Mouse (Mus musculus) forelimb bud, embryonic 11.5 days (tissue): ENCODE measurements at regions not wholly inside any gene's neighbourhood (a gene's known extent, or its start where the extent isn't known, plus 50 kb on each side); places are given as distances from the start of the nearest gene placed in this dataset.

Source experiments
- DNase-seq: peaks from one replicate; pipeline ENCODE4 v3.0.0-alpha.2; 2012; ENCODE audit warnings: low read depth, low spot score

DNA sequence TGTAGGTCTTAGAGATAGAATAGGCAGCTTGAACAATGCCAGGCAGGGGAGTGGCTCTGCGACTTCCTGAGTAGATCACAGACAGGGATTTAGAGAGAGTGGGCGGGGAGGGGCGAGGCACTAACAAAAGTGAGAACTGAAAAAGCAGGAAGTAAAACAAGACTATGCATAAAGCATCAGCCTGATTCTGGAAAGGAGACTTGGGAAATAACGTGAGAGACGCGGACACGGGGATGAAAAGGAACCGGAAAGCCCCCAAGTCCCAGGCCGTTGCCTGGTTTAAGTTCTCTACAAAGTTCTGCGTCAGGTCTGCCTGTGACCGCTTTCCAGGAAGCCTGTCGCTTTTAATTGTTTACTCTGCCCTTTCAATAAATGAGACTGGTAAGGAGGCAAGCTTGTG lies 86.3 kb downstream of the D16Ertd472e start:
- no peak for DNase-seq

DNA sequence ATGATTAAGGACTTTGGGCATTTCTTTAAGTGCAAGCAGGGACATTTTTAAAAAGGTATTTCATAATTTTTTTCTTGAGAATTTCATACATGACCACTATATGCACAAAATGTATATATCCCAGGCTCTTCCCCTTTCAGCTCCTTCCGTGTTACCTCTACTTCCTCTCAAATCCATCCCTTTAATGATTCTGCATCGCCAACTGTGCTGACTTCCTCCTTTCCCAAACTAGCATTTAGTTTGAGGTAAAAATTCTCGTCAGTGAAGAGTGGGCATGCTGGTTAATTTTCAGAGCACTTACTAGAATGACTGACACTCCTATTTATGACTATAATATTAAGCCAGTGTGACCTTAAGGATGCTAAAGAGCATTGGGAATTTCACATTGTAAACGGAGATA lies 86.9 kb downstream of the D16Ertd472e start:
- no peak for DNase-seq

DNA sequence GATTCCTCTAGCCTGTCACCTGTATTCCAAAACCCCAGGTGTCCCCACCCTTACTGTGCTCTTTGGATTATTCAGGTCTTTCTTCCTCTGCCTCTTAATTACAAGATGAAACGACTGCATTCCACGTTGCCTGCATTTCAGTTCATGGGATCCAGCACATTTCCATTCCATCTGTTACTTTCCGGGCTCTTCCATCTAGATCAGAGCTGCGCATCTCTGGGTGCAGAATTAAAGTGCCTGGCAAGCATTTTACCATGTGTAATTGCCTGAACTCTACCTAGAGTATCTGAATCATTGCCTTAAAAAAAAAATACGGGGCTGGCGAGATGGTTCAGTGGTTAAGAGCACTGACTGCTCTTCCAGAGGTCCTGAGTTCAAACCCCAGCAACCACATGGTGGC lies 90.0 kb downstream of the D16Ertd472e start:
- no peak for DNase-seq

DNA sequence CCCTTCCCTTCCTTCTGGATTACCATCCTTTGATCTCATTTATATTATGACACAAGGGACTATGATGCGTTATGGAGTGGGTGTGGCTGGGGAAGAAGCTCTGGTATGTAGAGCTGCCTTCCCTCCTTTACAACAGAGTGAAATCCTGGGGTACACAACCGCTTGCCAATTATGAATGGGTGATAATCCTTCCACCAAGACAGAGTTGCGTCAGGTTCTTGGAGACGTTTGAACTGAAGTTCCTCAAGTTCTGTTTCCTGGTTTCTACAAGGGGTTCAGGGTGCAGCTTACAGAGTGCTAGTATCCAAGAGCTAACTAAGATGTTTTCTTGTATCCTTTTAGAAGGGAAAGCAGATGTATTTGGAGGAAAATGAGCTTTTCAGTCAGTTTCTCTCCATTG lies 92.2 kb downstream of the D16Ertd472e start:
- no peak for DNase-seq

DNA sequence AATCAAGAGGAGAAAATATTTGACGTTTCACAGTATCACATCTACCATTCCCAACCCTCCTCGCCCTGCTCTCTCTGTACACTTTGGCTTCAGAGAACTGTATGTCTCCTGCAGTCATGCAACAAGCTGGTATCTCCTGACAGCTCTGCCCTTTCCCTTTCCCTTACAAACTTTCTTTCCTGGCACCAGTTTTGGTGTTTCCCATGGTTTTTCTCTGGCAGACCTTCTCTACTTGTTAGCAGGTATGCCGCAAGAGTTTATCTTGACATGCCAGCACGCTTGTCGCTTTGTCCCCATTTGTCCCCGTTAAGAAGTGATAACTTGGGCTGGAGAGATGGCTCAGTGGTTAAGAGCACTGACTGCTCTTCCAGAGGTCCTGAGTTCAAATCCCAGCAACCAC lies 94.9 kb downstream of the D16Ertd472e start:
- no peak for DNase-seq

DNA sequence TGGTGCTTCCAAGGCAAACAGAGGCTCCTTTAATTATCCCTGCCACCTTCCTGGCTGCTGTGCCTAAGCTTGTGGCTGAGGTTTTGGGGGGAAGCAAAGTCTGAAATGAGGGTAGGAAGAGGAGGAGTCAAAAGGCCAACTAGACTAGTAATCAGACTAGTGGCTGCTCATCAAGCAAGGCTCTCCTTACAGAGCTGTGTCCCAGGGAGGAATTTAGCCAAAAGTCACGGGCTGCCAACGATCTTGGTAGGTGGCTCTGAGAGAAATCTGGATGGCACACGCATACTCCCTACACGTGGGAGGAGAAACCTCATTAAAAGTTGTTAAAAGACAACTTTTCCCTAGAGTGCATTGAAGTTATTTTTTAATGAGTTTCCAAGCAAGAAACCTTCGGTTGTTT lies 95.4 kb downstream of the D16Ertd472e start:
- no peak for DNase-seq

DNA sequence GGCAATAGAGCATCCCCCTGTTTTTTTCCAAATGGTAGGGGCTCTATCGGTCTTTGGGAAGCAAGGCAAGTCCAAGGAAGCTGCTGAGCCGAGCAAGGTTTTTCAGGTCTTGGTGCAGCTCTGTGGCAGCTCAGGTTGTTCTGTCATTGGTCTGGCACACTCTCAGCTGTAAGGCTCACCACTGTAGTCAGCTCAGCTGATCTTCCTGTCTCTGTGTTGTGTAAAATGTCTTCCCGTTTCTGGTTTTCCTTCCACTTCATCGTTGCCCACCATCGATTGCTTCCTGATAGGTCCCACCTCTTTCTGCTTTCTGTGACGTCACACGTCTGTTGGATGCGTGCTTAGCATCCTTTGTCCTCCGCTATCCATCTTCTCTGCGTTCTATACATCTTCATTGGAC lies 96.2 kb downstream of the D16Ertd472e start:
- no peak for DNase-seq

DNA sequence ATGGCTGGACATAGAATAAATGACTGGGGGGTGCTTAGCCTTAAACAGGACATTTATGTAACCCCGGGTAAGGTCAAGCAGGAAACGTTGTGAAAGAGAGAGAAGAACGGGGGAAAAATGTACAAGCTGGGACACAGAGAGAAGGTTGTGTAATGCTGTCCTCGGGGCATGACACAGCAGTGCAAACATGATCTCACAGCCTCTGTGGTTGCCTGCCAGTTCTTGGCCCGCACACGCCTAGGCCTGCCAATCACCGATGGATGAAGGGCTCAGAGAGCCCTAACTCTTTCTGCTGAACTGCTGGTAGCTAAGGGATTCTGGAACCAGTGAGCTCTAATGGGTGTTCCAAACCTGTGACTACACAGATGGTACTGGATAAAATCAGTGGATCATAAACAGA lies 96.5 kb upstream of the Btg3 start:
- DNase-seq, result no peak

DNA sequence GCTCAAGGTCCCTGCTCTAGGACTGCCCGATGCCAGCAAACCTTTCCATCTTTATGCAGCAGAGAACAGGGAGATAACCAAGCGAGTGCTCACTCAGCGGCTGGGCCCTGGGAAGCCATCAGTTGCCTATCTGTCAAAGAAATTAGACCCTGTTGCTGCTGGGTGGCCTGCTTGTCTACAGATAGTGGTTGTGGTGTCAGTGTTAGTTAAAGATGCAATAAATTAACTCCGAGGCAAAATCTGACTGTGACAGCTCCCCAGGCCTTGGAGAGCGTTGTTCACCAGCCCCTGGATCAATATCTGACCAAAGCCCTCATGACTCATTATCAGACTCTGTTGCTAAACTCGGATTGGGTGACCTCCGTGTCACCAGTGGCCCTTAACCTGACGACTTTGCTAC lies 83.0 kb upstream of the Btg3 start:
- DNase-seq, result no peak

DNA sequence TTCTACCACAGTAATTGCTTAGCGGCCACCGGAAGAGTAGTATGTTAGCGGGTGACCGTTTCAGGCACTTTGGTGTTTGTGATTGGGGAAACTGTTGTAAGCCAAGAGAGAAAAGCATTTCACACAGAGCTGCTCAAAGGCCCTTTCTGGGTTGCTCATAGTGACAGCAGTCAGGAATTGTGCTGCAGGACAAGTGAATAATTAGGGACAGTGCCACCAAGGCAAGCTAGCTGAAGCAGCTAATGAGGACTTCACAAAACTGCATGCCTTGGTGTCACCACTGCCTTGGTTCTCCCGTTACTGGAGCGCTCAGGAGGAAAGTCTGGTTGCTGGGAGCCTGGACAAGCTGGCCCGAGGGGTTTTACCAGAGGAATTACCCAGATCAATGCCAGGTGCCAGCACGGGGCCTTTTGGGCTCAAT lies 80.7 kb upstream of the Btg3 start:
- no peak for DNase-seq

DNA sequence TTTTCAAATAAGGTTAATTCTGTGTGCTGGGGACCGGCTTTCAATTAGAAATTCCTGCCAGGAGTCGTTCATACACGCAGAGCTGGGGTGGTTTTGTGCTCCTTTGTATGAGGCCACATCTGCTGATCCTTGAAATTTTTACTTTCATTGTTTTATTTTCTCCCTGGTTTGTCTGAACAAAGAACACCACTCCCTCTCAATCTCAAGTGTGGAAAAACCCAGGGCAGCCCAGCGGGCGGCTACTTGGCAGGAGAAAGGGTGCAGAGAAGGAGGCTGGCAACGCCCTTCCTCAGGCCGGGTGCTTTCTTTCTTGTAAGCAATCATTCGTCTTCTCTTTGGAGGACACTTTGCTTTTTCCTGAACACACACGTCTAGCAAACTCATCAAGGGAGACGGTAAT lies 79.4 kb upstream of the Btg3 start:
- DNase-seq, result no peak

DNA sequence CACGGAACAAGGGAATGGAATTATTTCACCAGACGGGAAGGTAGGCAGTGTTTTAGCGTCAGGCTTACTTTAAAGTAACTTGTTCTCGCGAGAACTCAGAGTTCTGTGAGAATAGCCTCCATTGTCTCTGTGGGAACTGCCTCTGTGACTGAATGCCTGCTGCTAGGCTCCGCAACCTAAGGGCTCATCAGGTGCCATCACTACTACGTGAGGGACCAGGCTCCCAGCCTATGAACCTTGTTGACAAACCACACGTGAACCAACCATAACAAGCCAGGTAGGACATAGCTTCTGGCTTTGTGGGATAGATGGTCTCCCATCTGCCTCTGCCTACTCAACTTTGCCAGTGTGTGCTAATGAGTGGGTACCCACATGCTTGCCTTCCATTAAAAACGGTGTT lies 77.5 kb upstream of the Btg3 start:
- no peak for DNase-seq

DNA sequence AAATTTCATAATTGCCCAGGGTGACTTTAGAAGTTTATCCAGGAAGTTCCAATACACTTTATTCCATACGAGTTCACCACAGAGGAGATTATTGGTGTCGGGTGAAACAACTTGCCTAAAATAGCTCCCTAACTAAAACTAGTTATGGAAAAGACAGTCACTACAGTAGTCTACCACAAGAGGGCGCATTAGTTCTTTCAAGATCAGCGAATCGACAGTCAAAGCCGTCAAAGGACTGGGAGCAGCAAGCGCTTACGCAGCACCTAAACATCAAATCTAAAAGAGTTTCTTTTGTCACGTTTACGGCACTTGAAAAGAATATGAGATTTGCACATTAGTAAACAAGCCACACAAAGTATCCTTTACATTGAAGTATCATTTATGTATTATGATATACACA lies 75.3 kb upstream of the Btg3 start:
- peak; percentile 74 for DNase-seq

DNA sequence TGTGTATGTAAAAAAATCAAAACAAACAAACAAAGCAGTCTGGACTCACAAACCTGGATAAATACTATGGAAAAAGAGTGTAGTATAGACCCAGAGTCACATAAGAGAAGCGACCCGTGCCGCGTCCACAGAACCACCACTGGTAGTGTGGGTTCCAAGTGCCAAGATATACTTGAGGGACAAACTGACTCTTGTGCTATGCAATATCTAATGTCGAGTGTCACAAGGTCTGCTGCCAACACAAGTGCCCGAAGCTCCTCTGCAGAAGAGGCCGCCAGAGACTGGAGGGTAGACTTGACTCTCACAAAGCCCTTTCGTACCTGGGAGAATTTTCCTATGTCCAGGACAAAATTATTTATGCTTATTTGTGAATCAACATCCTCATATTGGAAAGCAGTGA lies 74.8 kb upstream of the Btg3 start:
- DNase-seq, result no peak

DNA sequence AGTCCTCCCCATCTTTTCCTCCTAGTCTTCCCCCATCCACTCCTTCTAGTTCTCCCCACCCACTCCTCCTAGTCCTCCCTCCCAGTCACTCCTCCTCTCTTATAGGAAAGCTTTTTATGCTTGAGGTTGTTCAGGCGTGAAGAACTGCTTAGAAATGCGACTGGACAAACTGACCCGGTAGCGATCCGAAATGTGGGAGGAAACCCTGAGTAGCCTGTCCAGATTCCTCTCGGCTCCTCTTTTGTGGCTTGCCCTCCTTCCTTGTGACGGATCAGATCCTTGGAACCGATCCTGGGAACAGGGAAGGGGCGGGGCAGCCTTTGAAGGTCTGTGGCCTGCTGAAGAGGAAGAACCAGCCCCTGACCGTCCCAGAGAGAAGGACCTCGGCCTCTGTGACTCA lies 74.3 kb upstream of the Btg3 start:
- no peak for DNase-seq

DNA sequence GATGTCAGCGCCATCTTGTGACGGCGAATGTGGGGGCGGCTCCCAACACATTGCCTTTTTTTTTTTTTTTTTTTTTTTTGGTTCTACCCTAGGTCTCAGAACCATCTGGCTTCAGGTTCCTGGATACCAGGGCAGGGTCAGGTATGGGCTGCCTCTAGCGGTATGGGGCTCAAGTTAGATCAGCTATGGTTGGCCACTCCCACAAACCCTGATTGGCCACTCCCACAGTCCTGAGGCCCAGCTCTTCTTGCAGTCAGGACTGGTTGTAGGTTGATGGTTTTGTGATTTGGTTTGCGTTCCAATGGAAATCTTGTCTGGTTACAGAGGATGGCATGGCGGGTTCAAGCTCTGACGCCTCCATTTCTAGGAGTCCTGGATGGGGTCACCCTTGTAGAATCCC lies 72.2 kb upstream of the Btg3 start:
- no peak for DNase-seq

DNA sequence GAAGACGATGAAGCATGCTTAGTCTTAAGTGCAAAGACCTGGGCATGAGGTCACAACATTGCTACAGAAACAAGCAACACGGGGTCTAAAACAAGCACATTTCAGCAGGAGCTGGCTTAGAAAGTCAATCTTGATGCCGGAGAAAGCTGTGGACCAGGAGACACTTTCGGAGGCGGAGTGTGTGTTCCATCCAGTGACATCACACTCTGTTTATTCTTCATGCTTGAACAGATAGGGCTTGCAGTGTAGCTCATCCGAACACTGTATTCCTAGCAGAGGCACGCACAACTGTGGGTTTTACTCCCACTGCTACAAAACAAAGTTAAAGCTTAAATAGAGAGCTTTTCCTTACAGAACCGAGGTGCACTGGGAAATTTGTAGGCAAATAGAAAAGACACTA lies 66.3 kb upstream of the Btg3 start:
- DNase-seq, result no peak

DNA sequence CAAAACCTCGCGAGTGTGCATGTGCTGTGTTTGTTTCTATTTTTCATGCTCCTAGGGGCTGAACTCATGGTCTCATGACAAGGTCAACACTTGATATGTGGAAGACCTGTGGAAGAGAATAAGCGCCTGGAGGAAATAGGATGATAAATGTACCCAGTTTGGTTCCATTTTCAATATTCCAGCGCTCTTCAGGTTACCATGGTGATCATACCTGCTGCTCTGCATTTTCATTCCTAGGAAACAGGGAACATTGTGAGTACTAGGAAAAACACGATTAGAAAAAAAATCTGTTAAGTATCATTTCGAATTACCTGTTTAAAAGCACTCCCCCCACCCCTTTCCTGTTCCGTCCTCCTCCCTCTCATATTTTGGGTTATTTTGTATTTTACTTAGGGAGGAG lies 65.8 kb upstream of the Btg3 start:
- DNase-seq, result no peak

DNA sequence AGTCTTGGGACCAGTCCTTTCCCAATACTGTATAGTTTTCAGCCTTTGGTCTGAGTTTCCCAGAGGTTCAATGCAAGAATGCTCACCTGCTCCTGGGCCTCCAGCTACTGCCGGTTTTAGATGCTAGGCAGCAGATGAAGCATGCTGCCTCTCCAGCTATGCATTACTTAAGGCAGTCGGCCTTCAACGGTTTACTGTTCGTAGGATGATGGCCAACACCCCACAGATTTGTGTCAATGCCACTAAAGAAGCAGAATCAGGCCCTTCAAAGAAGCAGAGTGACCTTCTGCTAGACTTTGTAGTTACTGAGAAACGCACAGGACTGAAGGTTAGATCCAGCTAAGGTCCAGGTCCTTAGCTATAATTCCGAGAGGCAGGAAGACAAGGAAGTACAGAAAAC lies 65.0 kb upstream of the Btg3 start:
- no peak for DNase-seq

DNA sequence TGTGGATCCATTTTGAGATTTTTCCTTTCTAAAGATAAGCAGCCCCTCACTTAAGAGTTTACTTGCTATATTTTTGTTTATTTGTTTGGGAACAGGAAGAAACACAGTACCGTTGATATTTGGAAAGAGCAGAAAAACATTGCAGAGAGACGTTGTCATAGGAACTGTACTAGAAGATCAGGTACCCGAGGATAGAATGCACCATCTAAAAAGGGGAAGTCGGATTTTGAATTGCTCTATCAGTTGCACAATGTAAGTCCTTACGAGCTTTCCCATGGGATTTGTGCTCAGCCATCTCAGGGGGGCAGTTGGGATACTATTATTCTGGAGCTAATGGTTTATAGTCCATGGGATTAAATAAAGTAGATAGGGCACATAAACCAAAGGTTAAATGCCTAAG lies 58.7 kb upstream of the Btg3 start:
- no peak for DNase-seq

DNA sequence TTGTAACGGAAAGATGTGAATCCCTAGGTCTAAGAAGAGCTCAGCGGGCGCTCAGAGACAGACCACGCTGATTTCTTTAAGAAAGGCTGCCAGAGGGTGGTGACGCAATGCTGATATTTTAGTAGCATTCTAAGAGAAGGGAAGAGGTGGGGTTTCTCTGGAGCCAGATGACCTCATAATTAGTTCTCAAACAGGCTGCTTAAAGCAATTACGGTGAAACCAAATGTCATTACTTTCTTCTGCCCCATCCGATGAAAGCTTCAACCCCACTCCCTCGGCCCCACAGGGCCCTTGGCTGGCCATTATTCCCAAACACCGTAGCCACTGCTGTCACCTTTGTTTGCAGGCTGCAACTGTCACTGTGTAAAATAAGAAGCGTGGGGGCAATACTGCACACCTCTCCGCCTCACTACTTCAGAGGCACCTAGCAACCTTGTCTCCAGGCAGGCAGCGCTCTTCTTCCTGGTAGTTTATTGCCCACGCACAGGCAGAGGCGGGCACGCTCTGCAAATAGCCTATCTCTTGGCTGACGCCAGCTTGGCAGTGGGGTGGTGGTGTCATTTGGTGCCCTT lies 50.6 kb upstream of the Btg3 start:
- DNase-seq, result no peak
